Mouse (Mus musculus) lung, adult 2 months (tissue): Measurements from ENCODE around the gene Lce1c. TPM values are rescaled to one million over a fixed set of nuclear protein-coding genes. Genes with fewer than 3 reads are reported as not detected.

ENCODE experiments used
- DNase-seq: peaks from one replicate; pipeline ENCODE4 v3.0.0; 2022
- H3K4me1 ChIP-seq: fragments of 200-500 bp; 2 replicates; pipeline ENCODE4 v1.6.1; 2011; ENCODE audit warnings: low read length; ENCODE audit not compliant: control insufficient read depth, insufficient read depth
- H3K4me3 ChIP-seq: fragments of 200-500 bp; replicated peaks from 2 replicates; pipeline ENCODE3; 2011; ENCODE audit warnings: low read depth, mild to moderate bottlenecking, control low read depth, low read length; ENCODE audit errors: extremely low read depth
- CTCF ChIP-seq: fragments of 200-500 bp; IDR thresholded peaks from 2 replicates; pipeline ENCODE4 v1.5.1; 2011; ENCODE audit warnings: mild to moderate bottlenecking, low read length, control low read depth; ENCODE audit not compliant: insufficient read depth
- POLR2A ChIP-seq: fragments of 200-500 bp; IDR thresholded peaks from 2 replicates; pipeline ENCODE4 v1.6.1; 2011; ENCODE audit warnings: low read depth, mild to moderate bottlenecking, control low read depth, low read length, borderline replicate concordance; ENCODE audit errors: extremely low read depth
- WGBS: fragments of 180-500 bp; shearing (Covaris S2); methylation state at CpG from one replicate; pipeline ENCODE4 v1.1.7; 2018; 5-methylcytosine and 5-hydroxymethylcytosine counted together
- polyA plus RNA-seq: library from polyadenylated mRNA; depleted of rRNA; stranded (reverse); fragments of >200 nt; gene quantifications from 2 replicates; pipeline ENCODE4 v1.2.3, GENCODE M21; 2012; rRNA removed

The Lce1c gene
- polyA plus RNA-seq, 1 experiment = 55.3 TPM

DNA sequence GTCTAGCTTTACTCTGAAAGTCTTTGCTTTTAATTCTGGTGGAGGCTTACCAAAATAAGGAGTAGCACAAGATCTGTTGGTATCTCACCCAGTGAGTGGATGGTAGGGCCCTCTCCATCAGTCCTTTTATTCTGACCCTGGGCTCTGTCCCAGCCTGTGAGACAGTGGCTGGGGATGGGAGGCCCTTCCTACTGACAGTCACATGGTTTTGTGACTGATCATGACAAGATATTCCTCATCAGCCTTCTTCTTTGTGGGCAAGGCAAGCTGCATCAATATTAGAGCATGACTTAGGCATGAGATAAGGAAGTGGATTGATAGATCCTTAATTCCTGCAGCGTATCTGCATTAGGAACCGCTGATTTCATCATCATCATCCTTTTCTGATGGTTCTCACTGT lies 29.9 kb downstream of the Lce1c start, which contains the start of gene Lce1e:
TSS of gene Lce1e (minus strand) at position 101 of the 400 bp plus-strand sequence.
- H3K4me1 ChIP-seq = no peaks in the 10 kb centered on the region
- DNase-seq = no peak
- 66% methylated on average over 2 of the region's 2 CpGs for WGBS
- no peak within 1 kb of the TSS for H3K4me3 ChIP-seq
- TF ChIP-seq POLR2A = no peak
- no peak for TF ChIP-seq CTCF

- no peak overlapping the region for H3K4me3 ChIP-seq
- H3K4me1 ChIP-seq = no peaks in the 10 kb centered on the region
- no peak for DNase-seq
- TF ChIP-seq CTCF (no peak), POLR2A (no peak)
Observed at GRCm38 (mm10) chr3:92715122-92715521, 36.1 kb downstream of the Lce1c start.

DNA sequence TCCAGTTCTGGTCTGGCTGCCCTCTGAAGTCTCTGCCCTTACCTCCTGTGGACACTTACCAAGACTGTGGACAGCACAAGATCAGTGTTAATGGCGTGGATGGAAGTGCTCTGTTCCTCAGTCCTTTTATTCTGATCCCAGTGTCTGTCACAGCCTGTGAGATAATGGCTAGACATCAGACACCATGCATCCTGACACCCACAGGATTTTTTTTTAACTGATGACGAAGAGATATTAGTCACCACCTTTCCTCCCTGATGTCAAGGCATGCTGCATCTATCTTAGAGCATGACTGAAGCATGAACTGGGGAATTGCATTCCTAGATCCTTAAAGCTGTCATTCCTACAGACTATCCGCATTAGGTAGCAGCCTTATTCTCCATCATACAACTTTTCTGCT lies 41.2 kb downstream of the Lce1c start, which contains the start of gene Lce1f:
TSS of gene Lce1f (minus strand) at position 101 of the 400 bp plus-strand sequence.
- no peak for TF ChIP-seq POLR2A
- TF ChIP-seq CTCF = no peak
- no peaks in the 10 kb centered on the region for H3K4me1 ChIP-seq
- no peak within 1 kb of the TSS for H3K4me3 ChIP-seq
- WGBS = 69% methylated on average over 3 of the region's 3 CpGs
- no peak for DNase-seq

GRCm38 (mm10) chr3:92722631-92723030 lies 43.6 kb downstream of the Lce1c start:
- DNase-seq = no peak
- TF ChIP-seq CTCF = no peak
- no peak for TF ChIP-seq POLR2A
- Histone ChIP-seq H3K4me3 (no peak overlapping the region), H3K4me1 (no peaks in the 10 kb centered on the region)
- WGBS = 73% methylated on average over 5 of the region's 5 CpGs

Other genes starting within 250 kb of the Lce1c start
- 5.0 and 6.3 TPM in 2 replicates for gene Gm9774, start 249.8 kb upstream of the Lce1c start, polyA plus RNA-seq
- 1.1 TPM in 1 of 2 replicates, not detected in the other for gene Sprr2k, start 246.7 kb upstream of the Lce1c start, polyA plus RNA-seq
- 48.2 TPM in 1 of 2 replicates, not detected in the other for gene Sprr1b, start 240.5 kb upstream of the Lce1c start, polyA plus RNA-seq
- gene Sprr3, start 220.5 kb upstream of the Lce1c start, polyA plus RNA-seq = 0.12 and 568 TPM in 2 replicates
- gene Sprr1a, start 193.4 kb upstream of the Lce1c start, polyA plus RNA-seq = 5.1 and 220 TPM in 2 replicates
- not detected in 2 replicates for gene Sprr4, start 178.8 kb upstream of the Lce1c start, polyA plus RNA-seq
- gene 2310046K23Rik, start 144.7 kb upstream of the Lce1c start, polyA plus RNA-seq = 2.3 TPM in 1 of 2 replicates, not detected in the other
- gene Ivl, start 105.5 kb upstream of the Lce1c start, polyA plus RNA-seq = 0.16 and 0.24 TPM in 2 replicates
- gene Smcp, start 90.2 kb upstream of the Lce1c start, polyA plus RNA-seq = 0.92 TPM in 1 of 2 replicates, not detected in the other
- 1.3 TPM in 1 of 2 replicates, not detected in the other for gene 2210017I01Rik, start 71.8 kb upstream of the Lce1c start, polyA plus RNA-seq
- gene Lce6a, start 57.6 kb upstream of the Lce1c start, polyA plus RNA-seq = not detected in 2 replicates
- 47.3 TPM in 1 of 2 replicates, not detected in the other for gene Lce1a1, start 30.9 kb upstream of the Lce1c start, polyA plus RNA-seq
- gene Lce1b, start 22.3 kb upstream of the Lce1c start, polyA plus RNA-seq = 67.0 TPM in 1 of 2 replicates, not detected in the other
- gene Lce1a2, start 8.9 kb upstream of the Lce1c start, polyA plus RNA-seq = 74.9 TPM in 1 of 2 replicates, not detected in the other
- 77.1 TPM in 1 of 2 replicates, not detected in the other for gene Lce1d, start 8.0 kb downstream of the Lce1c start, polyA plus RNA-seq
- gene Lce1e, start 29.8 kb downstream of the Lce1c start, polyA plus RNA-seq = 25.3 TPM in 1 of 2 replicates, not detected in the other
- gene Lce1f, start 41.1 kb downstream of the Lce1c start, polyA plus RNA-seq = 38.2 TPM in 1 of 2 replicates, not detected in the other
- 0.34 TPM in 1 of 2 replicates, not detected in the other for gene Gm38119, start 59.8 kb downstream of the Lce1c start, polyA plus RNA-seq
- gene Lce1g, start 73.1 kb downstream of the Lce1c start, polyA plus RNA-seq = 23.0 TPM in 1 of 2 replicates, not detected in the other
- gene Lce1h, start 85.8 kb downstream of the Lce1c start, polyA plus RNA-seq = 17.7 TPM in 1 of 2 replicates, not detected in the other
- 20.2 TPM in 1 of 2 replicates, not detected in the other for gene Lce1i, start 99.7 kb downstream of the Lce1c start, polyA plus RNA-seq
- 17.7 TPM in 1 of 2 replicates, not detected in the other for gene Lce1j, start 111.3 kb downstream of the Lce1c start, polyA plus RNA-seq
- gene Lce1k, start 128.6 kb downstream of the Lce1c start, polyA plus RNA-seq = 22.2 TPM in 1 of 2 replicates, not detected in the other
- 22.9 TPM in 1 of 2 replicates, not detected in the other for gene Kprp, start 148.0 kb downstream of the Lce1c start, polyA plus RNA-seq
- gene Lce1l, start 172.0 kb downstream of the Lce1c start, polyA plus RNA-seq = 20.4 TPM in 1 of 2 replicates, not detected in the other
- 4.0 TPM in 1 of 2 replicates, not detected in the other for gene 2310050C09Rik, start 191.0 kb downstream of the Lce1c start, polyA plus RNA-seq
- gene Lce3a, start 247.0 kb downstream of the Lce1c start, polyA plus RNA-seq = 285 TPM in 1 of 2 replicates, not detected in the other